Mouse (Mus musculus) kidney, embryonic 15.5 days (tissue): ENCODE data around the gene Kctd6. TPM values are rescaled to one million over a fixed set of nuclear protein-coding genes. Genes with fewer than 3 reads are reported as not detected.
A peak's percentile ranks its signal among the peaks of the same experiment; 100 is the strongest.
"Not testable (repeated sequence)": the region's sequence is repeated elsewhere in the genome, so short reads cannot be mapped to it uniquely, and the experiment has no call there.

Experiments
- ATAC-seq: fragments of 200-750 bp; cut with Nextera tagmentation; replicated peaks from 2 replicates; pipeline ENCODE4 v1.8.0; 2017; ENCODE audit warnings: moderate TSS enrichment; ENCODE audit not compliant: low FRiP score
- H3K27ac ChIP-seq: fragments of 300-500 bp; sonication (generic); 2 replicates; pipeline ENCODE4 v1.5.1; 2015; ENCODE audit warnings: mild to moderate bottlenecking, inconsistent platforms
- H3K27me3 ChIP-seq: fragments of 300-500 bp; sonication (generic); 2 replicates; pipeline ENCODE4 v1.6.1; 2015; ENCODE audit warnings: inconsistent platforms
- H3K36me3 ChIP-seq: fragments of 300-500 bp; sonication (generic); 2 replicates; pipeline ENCODE4 v1.6.1; 2015; ENCODE audit warnings: inconsistent platforms
- H3K4me1 ChIP-seq: fragments of 300-500 bp; sonication (generic); 2 replicates; pipeline ENCODE4 v1.6.1; 2015; ENCODE audit warnings: inconsistent platforms
- H3K4me2 ChIP-seq: fragments of 300-500 bp; sonication (generic); 2 replicates; pipeline ENCODE4 v1.6.1; 2015; ENCODE audit warnings: moderate library complexity, mild to moderate bottlenecking, inconsistent platforms
- H3K4me3 ChIP-seq: fragments of 300-500 bp; sonication (generic); replicated peaks from 2 replicates; pipeline ENCODE4 v1.5.1; 2015; ENCODE audit warnings: mild to moderate bottlenecking, inconsistent platforms
- H3K9ac ChIP-seq: fragments of 300-500 bp; sonication (generic); 2 replicates; pipeline ENCODE4 v1.6.1; 2015; ENCODE audit warnings: mild to moderate bottlenecking, inconsistent platforms
- H3K9me3 ChIP-seq: fragments of 300-500 bp; sonication (generic); replicated peaks from 2 replicates; pipeline ENCODE4 v1.6.1; 2016; ENCODE audit warnings: inconsistent platforms
- WGBS: fragments of 180-500 bp; shearing (Covaris S2); methylation state at CpG from one replicate; pipeline ENCODE4 v1.1.7; 2015; ENCODE audit warnings: mixed read lengths; 5-methylcytosine and 5-hydroxymethylcytosine counted together
- polyA plus RNA-seq: library from polyadenylated mRNA; unstranded; fragments of >200 nt; fragmentation: Nextera tagmentation; extraction: Ambion mirVana; gene quantifications from 2 replicates; pipeline ENCODE4 v1.2.1, GENCODE M21; 2015

Kctd6 gene
- polyA plus RNA-seq: 9.0 and 9.3 TPM in 2 replicates

- peak; percentile 97 for ATAC-seq
- H3K27ac ChIP-seq: peak within 1 kb of the TSS; percentile 92
- no peaks in the 10 kb centered on the region for H3K9me3 ChIP-seq
- no peaks in the 10 kb centered on the region for H3K36me3 ChIP-seq
- H3K4me1 ChIP-seq: peaks cover 25% of the 10 kb centered on the region
- H3K4me2 ChIP-seq: peak within 1 kb of the TSS; percentile 82
- H3K9ac ChIP-seq: peak within 1 kb of the TSS; percentile 91
- under 1% methylated on average over 30 of the region's 49 CpGs for WGBS
- H3K27me3 ChIP-seq: no peaks in the 10 kb centered on the region
- peak within 1 kb of the TSS; percentile 79 for H3K4me3 ChIP-seq
Measured at GRCm38 (mm10) chr14:8213803-8214224, at the start of gene Kctd6. Gene Kctd6 (plus strand): TSS chr14:8214140.

- Histone ChIP-seq H3K4me2 (no peak overlapping the region), H3K4me3 (no peak overlapping the region), H3K27ac (no peak overlapping the region), H3K4me1 (no peaks in the 10 kb centered on the region), H3K9me3 (no peaks in the 10 kb centered on the region), H3K27me3 (no peaks in the 10 kb centered on the region), H3K36me3 (peaks cover 92% of the 10 kb centered on the region), H3K9ac (no peak overlapping the region)
- 62% methylated on average over 7 of the region's 7 CpGs for WGBS
- ATAC-seq: peak; percentile 50; the same call in 1 of the 2 replicates
Measured at GRCm38 (mm10) chr14:8164463-8164862, 49.5 kb upstream of the Kctd6 start.

DNA sequence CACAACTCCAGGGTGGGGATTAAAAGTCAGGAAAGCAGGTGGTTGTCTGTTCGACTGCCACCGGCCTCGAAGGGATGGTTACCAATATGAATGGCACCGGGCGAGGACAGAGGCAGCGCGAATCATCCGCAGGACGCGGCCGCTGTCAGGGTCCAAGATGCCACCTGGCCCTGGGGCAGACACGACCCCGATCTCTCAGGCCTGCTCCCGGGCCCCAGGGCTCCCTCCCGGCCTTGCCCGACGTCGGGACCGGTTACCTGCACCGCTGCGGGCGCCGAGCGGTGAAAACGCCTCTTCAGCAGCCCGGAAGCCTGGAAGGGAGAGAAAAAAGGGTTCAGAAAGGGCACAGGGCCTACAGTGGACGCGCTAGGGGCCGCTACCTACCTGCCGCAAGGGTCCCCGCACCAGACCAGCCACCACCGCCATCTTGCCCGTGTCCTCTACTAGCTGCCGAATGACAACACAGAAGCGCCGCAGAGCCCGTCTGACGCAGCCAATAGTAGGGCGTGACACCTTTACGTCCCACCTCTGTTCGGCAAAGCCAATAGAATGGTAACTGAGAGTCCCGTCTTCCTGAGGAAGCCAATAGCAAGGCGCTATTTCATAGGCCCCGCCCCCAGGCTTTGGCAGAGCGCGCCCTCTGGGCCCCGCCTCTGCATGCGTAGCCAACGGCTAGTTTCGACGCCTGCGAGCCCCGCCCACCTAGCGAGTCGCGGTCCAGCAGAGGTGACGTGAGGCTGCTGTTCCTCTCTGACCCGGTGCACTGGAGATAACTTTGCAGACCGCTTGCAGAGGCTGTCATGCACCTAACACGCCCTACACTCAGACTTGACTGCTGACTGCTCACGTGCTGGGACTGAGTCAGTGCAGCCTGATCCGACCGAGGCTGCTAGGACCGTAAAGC lies 41.2 kb upstream of the Kctd6 start, which contains the start of gene Pdhb:
Gene Pdhb, minus strand, starts transcription at position 519 of the 904 bp plus-strand sequence.
- peak within 1 kb of the TSS; percentile 87 for H3K27ac ChIP-seq
- H3K4me2 ChIP-seq: peak within 1 kb of the TSS; percentile 85
- no peaks in the 10 kb centered on the region for H3K9me3 ChIP-seq
- no peaks in the 10 kb centered on the region for H3K27me3 ChIP-seq
- peak within 1 kb of the TSS; percentile 98 for H3K4me3 ChIP-seq
- H3K4me1 ChIP-seq: peaks cover 14% of the 10 kb centered on the region
- peak within 1 kb of the TSS; percentile 96 for H3K9ac ChIP-seq
- peak; percentile 100 for ATAC-seq
- peaks cover 36% of the 10 kb centered on the region for H3K36me3 ChIP-seq
- WGBS: under 1% methylated on average over 64 of the region's 64 CpGs

DNA sequence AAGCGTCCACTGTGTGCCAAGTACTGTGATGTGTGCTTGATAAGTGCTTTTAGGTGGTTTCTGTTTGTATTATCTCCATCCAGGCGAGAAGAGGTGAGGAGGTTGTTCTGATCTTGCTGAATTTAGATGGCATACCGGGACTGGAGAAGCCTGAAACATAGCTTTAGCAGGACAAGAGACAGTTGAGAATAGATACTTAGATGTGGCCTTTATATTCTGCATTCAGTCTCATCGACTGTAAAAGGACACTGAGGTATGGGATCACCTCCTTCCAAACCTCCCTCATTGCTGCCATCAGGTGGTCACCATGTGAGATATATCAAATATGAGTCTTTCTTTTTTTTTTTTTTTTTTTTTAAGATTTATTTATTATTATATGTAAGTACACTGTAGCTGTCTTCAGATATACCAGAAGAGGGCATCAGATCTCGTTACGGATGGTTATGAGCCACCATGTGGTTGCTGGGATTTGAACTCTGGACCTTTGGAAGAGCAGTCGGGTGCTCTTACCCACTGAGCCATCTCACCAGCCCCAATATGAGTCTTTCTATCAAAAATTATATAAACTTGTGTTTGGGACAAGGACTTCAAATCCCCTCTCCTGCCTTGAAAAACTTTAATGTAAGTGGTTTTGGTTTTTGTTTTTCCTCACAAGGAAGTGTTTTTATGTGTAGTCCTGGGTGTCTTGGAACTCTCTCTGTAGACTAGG lies 40.2 kb upstream of the Kctd6 start:
- H3K9me3 ChIP-seq, ATAC-seq, H3K27me3 ChIP-seq: not testable (repeated sequence)
- Histone ChIP-seq H3K4me1 (peaks cover 14% of the 10 kb centered on the region), H3K4me3 (peak overlapping the region; percentile 98), H3K27ac (peak overlapping the region; percentile 78), H3K9ac (peak overlapping the region; percentile 48), H3K36me3 (peaks cover 27% of the 10 kb centered on the region), H3K4me2 (peak overlapping the region; percentile 85)
- WGBS: 36% methylated on average over 7 of the region's 7 CpGs

- Histone ChIP-seq H3K9me3 (no peaks in the 10 kb centered on the region), H3K27me3 (no peaks in the 10 kb centered on the region), H3K4me1 (peaks cover 14% of the 10 kb centered on the region), H3K4me3 (no peak overlapping the region), H3K9ac (no peak overlapping the region), H3K36me3 (peaks cover 18% of the 10 kb centered on the region), H3K4me2 (no peak overlapping the region), H3K27ac (no peak overlapping the region)
- 81% methylated on average over 5 of the region's 5 CpGs for WGBS
- ATAC-seq: no peak
Measured at GRCm38 (mm10) chr14:8174634-8175033, 39.3 kb upstream of the Kctd6 start.

GRCm38 (mm10) chr14:8176251-8176650 lies 37.7 kb upstream of the Kctd6 start:
- no peak overlapping the region for H3K27ac ChIP-seq
- ATAC-seq: no peak
- no peak overlapping the region for H3K4me3 ChIP-seq
- WGBS: 46% methylated on average over 5 of the region's 5 CpGs
- H3K27me3 ChIP-seq: no peaks in the 10 kb centered on the region
- H3K4me1 ChIP-seq: peaks cover 12% of the 10 kb centered on the region
- H3K36me3 ChIP-seq: peaks cover 2% of the 10 kb centered on the region; the same call in 1 of the 2 replicates
- no peak overlapping the region for H3K9ac ChIP-seq
- H3K4me2 ChIP-seq: no peak overlapping the region
- no peaks in the 10 kb centered on the region for H3K9me3 ChIP-seq

GRCm38 (mm10) chr14:8180371-8181035 lies 33.4 kb upstream of the Kctd6 start:
- H3K9ac ChIP-seq: no peak overlapping the region
- H3K27me3 ChIP-seq: no peaks in the 10 kb centered on the region
- ATAC-seq: no peak
- H3K36me3 ChIP-seq: no peaks in the 10 kb centered on the region
- no peak overlapping the region for H3K4me3 ChIP-seq
- no peak overlapping the region for H3K4me2 ChIP-seq
- no peaks in the 10 kb centered on the region for H3K4me1 ChIP-seq
- no peak overlapping the region for H3K27ac ChIP-seq
- H3K9me3 ChIP-seq: no peaks in the 10 kb centered on the region
- WGBS: 75% methylated on average over 4 of the region's 4 CpGs

GRCm38 (mm10) chr14:8183330-8183729 lies 30.6 kb upstream of the Kctd6 start:
- no peak overlapping the region for H3K9ac ChIP-seq
- 70% methylated on average over 3 of the region's 3 CpGs for WGBS
- H3K36me3 ChIP-seq: no peaks in the 10 kb centered on the region
- ATAC-seq: no peak
- no peaks in the 10 kb centered on the region for H3K9me3 ChIP-seq
- no peak overlapping the region for H3K4me3 ChIP-seq
- H3K27me3 ChIP-seq: no peaks in the 10 kb centered on the region
- H3K4me1 ChIP-seq: no peaks in the 10 kb centered on the region
- H3K27ac ChIP-seq: no peak overlapping the region
- no peak overlapping the region for H3K4me2 ChIP-seq

- Histone ChIP-seq H3K27me3 (no peaks in the 10 kb centered on the region), H3K4me1 (no peaks in the 10 kb centered on the region; the same call in 1 of the 2 replicates), H3K36me3 (no peaks in the 10 kb centered on the region), H3K4me2 (no peak overlapping the region), H3K9ac (no peak overlapping the region), H3K4me3 (no peak overlapping the region), H3K27ac (no peak overlapping the region), H3K9me3 (no peaks in the 10 kb centered on the region)
- WGBS: 88% methylated on average over 6 of the region's 6 CpGs
- no peak for ATAC-seq
Measured at GRCm38 (mm10) chr14:8186278-8187045, 27.5 kb upstream of the Kctd6 start.

- Histone ChIP-seq H3K4me3 (no peak overlapping the region), H3K9me3 (no peaks in the 10 kb centered on the region)
- no peak for ATAC-seq
Measured at GRCm38 (mm10) chr14:8190556-8190955, 23.4 kb upstream of the Kctd6 start.

DNA sequence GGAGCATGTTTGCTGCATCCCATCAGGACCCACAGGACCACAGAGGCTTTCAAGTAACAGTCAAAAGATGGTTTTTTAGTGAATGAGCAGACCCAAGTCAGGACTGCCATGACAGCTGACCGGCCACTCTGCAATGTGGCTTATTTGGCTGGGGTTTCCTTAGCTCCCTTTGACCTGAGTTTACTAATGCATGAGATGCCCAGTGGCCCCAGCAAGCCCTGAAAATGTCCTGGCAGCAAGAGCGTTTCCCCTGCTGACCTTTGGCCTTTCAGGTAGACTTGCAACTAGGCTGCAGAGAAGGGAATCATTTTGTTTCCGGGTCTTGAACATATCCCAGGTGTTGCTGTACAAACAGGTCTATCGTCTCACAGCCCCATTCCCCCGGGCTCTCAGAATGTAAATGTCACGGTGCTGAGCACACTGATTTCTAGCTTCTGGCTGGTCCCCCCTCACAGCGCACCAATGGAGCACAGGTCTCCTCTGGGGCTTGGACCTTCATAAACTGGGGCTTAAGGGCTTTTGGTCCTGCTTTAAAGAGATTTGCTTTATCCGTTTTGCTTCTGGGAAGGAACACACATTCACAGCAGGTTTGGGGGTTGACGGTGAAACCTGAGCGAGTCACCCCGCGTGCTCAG lies 22.5 kb upstream of the Kctd6 start:
- no peak overlapping the region for H3K9ac ChIP-seq
- no peaks in the 10 kb centered on the region for H3K27me3 ChIP-seq
- peak; percentile 48; the same call in 1 of the 2 replicates for ATAC-seq
- H3K36me3 ChIP-seq: no peaks in the 10 kb centered on the region
- WGBS: 34% methylated on average over 12 of the region's 12 CpGs
- H3K4me3 ChIP-seq: no peak overlapping the region
- H3K9me3 ChIP-seq: no peaks in the 10 kb centered on the region
- H3K27ac ChIP-seq: no peak overlapping the region
- H3K4me2 ChIP-seq: no peak overlapping the region
- H3K4me1 ChIP-seq: no peaks in the 10 kb centered on the region; the same call in 1 of the 2 replicates

More at GRCm38 (mm10) chr14:8190556-8190955, 23.4 kb upstream of the Kctd6 start:
- Histone ChIP-seq H3K4me1 (no peaks in the 10 kb centered on the region; the same call in 1 of the 2 replicates), H3K27ac (no peak overlapping the region), H3K4me2 (no peak overlapping the region), H3K36me3 (no peaks in the 10 kb centered on the region), H3K9ac (no peak overlapping the region), H3K27me3 (no peaks in the 10 kb centered on the region)
- 91% methylated on average over 3 of the region's 3 CpGs for WGBS
